Mouse (Mus musculus) limb, embryonic 11.5 days (tissue): ENCODE measurements around the gene Osbpl11. TPM values are rescaled to one million over a fixed set of nuclear protein-coding genes. Genes with fewer than 3 reads are reported as not detected.
"Not testable (repeated sequence)": the region's sequence is repeated elsewhere in the genome, so short reads cannot be mapped to it uniquely, and the experiment has no call there.

Source experiments
- ATAC-seq: fragments of 200-750 bp; cut with Nextera tagmentation; 2 replicates; pipeline ENCODE4 v1.8.0; 2017; ENCODE audit warnings: low read depth; ENCODE audit not compliant: insufficient number of reproducible peaks, low FRiP score, low TSS enrichment
- DNase-seq: peaks from one replicate; pipeline ENCODE4 v3.0.0-alpha.2; 2015; ENCODE audit warnings: low spot score
- H3K27ac ChIP-seq: fragments of 300-500 bp; sonication (generic); replicated peaks from 2 replicates; pipeline ENCODE4 v1.5.1; 2014; ENCODE audit warnings: low read depth, mild to moderate bottlenecking, low read length
- H3K27me3 ChIP-seq: fragments of 300-500 bp; sonication (generic); 2 replicates; pipeline ENCODE4 v1.6.1; 2014; ENCODE audit warnings: mild to moderate bottlenecking, low read length, mixed read lengths; ENCODE audit not compliant: control insufficient read depth, insufficient read depth
- H3K36me3 ChIP-seq: fragments of 300-500 bp; sonication (generic); 2 replicates; pipeline ENCODE4 v1.6.1; 2014; ENCODE audit warnings: mild to moderate bottlenecking, low read length, moderate library complexity, mixed read lengths; ENCODE audit not compliant: control insufficient read depth, insufficient read depth
- H3K4me1 ChIP-seq: fragments of 300-500 bp; sonication (generic); 2 replicates; pipeline ENCODE4 v1.6.1; 2014; ENCODE audit warnings: low read length, mixed read lengths; ENCODE audit not compliant: control insufficient read depth, insufficient read depth
- H3K4me2 ChIP-seq: fragments of 300-500 bp; sonication (generic); 2 replicates; pipeline ENCODE4 v1.6.1; 2014; ENCODE audit warnings: low read depth, mild to moderate bottlenecking, moderate library complexity; ENCODE audit not compliant: severe bottlenecking
- H3K4me3 ChIP-seq: fragments of 300-500 bp; sonication (generic); 2 replicates; pipeline ENCODE4 v1.5.1; 2014; ENCODE audit warnings: low read depth, low read length
- H3K9ac ChIP-seq: fragments of 300-500 bp; sonication (generic); 2 replicates; pipeline ENCODE4 v1.6.1; 2014; ENCODE audit warnings: mild to moderate bottlenecking, low read length
- H3K9me3 ChIP-seq: fragments of 300-500 bp; sonication (generic); 2 replicates; pipeline ENCODE4 v1.6.1; 2016; ENCODE audit warnings: low read length; ENCODE audit not compliant: control insufficient read depth
- WGBS: fragments of 180-500 bp; shearing (Covaris S2); extraction: QIAGEN DNeasy Blood & Tissue Kit; methylation state at CpG from one replicate; pipeline ENCODE4 v1.1.7; 2014; 5-methylcytosine and 5-hydroxymethylcytosine counted together
- polyA plus RNA-seq: library from polyadenylated mRNA; unstranded; fragments of >200 nt; fragmentation: Nextera tagmentation; extraction: Ambion mirVana; gene quantifications from 2 replicates; pipeline ENCODE4 v1.2.1, GENCODE M21; 2014

Osbpl11 gene
- polyA plus RNA-seq, 1 experiment from 2014 or later: 23.3 TPM

GRCm38 (mm10) chr16:33170716-33171587 lies 13.9 kb upstream of the Osbpl11 start:
- Histone ChIP-seq H3K4me2 (no peak overlapping the region), H3K9ac (no peak overlapping the region), H3K27me3 (no peaks in the 10 kb centered on the region), H3K4me1 (0 out of 2 replicates have a peak, but pooled peaks cover 2% of the 10 kb centered on the region), H3K36me3 (no peaks in the 10 kb centered on the region), H3K9me3 (no peaks in the 10 kb centered on the region), H3K27ac (no peak overlapping the region), H3K4me3 (no peak overlapping the region)
- 59% methylated on average over 9 of the region's 9 CpGs for WGBS
- DNase-seq (peak; percentile 37), ATAC-seq (no peak)

- no peaks in the 10 kb centered on the region for H3K36me3 ChIP-seq
- H3K9me3 ChIP-seq: no peaks in the 10 kb centered on the region
- WGBS: 86% methylated on average over 6 of the region's 6 CpGs
- H3K4me3 ChIP-seq: no peak overlapping the region
- H3K9ac ChIP-seq: no peak overlapping the region
- DNase-seq: no peak
- H3K4me1 ChIP-seq: 0 out of 2 replicates have a peak, but pooled peaks cover 2% of the 10 kb centered on the region
- ATAC-seq: no peak
- no peaks in the 10 kb centered on the region for H3K27me3 ChIP-seq
- H3K27ac ChIP-seq: no peak overlapping the region
- H3K4me2 ChIP-seq: no peak overlapping the region
Measured at GRCm38 (mm10) chr16:33171800-33172199, 13.1 kb upstream of the Osbpl11 start.

- ATAC-seq: no peak
- 59% methylated on average over 5 of the region's 5 CpGs for WGBS
- no peak for DNase-seq
Measured at GRCm38 (mm10) chr16:33173151-33173550, 11.7 kb upstream of the Osbpl11 start.

GRCm38 (mm10) chr16:33174695-33175094 lies 10.2 kb upstream of the Osbpl11 start:
- no peak overlapping the region for H3K9ac ChIP-seq
- H3K4me3 ChIP-seq: no peak overlapping the region
- H3K4me2 ChIP-seq: no peak overlapping the region
- ATAC-seq (no peak), DNase-seq (no peak)
- no peaks in the 10 kb centered on the region for H3K27me3 ChIP-seq
- no peaks in the 10 kb centered on the region for H3K9me3 ChIP-seq
- no peak overlapping the region for H3K27ac ChIP-seq
- H3K36me3 ChIP-seq: no peaks in the 10 kb centered on the region
- 0 out of 2 replicates have a peak, but pooled peaks cover 2% of the 10 kb centered on the region for H3K4me1 ChIP-seq

More at GRCm38 (mm10) chr16:33173151-33173550, 11.7 kb upstream of the Osbpl11 start:
- no peaks in the 10 kb centered on the region for H3K27me3 ChIP-seq
- no peaks in the 10 kb centered on the region for H3K9me3 ChIP-seq
- H3K4me1 ChIP-seq: 0 out of 2 replicates have a peak, but pooled peaks cover 2% of the 10 kb centered on the region
- H3K27ac ChIP-seq: no peak overlapping the region
- H3K36me3 ChIP-seq: no peaks in the 10 kb centered on the region
- H3K4me2 ChIP-seq: no peak overlapping the region
- H3K4me3 ChIP-seq: no peak overlapping the region
- no peak overlapping the region for H3K9ac ChIP-seq

- not testable (repeated sequence) for H3K4me1 ChIP-seq, H3K9ac ChIP-seq, H3K36me3 ChIP-seq, H3K27ac ChIP-seq, H3K9me3 ChIP-seq, DNase-seq, H3K4me3 ChIP-seq, H3K27me3 ChIP-seq, ATAC-seq, H3K4me2 ChIP-seq
- WGBS: 86% methylated on average over 5 of the region's 5 CpGs
Measured at GRCm38 (mm10) chr16:33176831-33177230, 8.0 kb upstream of the Osbpl11 start.

- Histone ChIP-seq H3K9me3 (no peaks in the 10 kb centered on the region), H3K4me3 (no peak overlapping the region), H3K4me2 (no peak overlapping the region), H3K36me3 (no peaks in the 10 kb centered on the region), H3K4me1 (no peaks in the 10 kb centered on the region), H3K9ac (no peak overlapping the region), H3K27ac (no peak overlapping the region), H3K27me3 (no peaks in the 10 kb centered on the region)
- WGBS: 87% methylated on average over 4 of the region's 4 CpGs
- no peak for DNase-seq
- no peak for ATAC-seq
Measured at GRCm38 (mm10) chr16:33177722-33178121, 7.1 kb upstream of the Osbpl11 start.

- H3K27me3 ChIP-seq: no peaks in the 10 kb centered on the region
- H3K4me3 ChIP-seq: no peak overlapping the region
- no peak overlapping the region for H3K4me2 ChIP-seq
- H3K9me3 ChIP-seq: no peaks in the 10 kb centered on the region
- H3K4me1 ChIP-seq: no peaks in the 10 kb centered on the region
- no peak overlapping the region for H3K27ac ChIP-seq
- 78% methylated on average over 17 of the region's 17 CpGs for WGBS
- ATAC-seq (no peak), DNase-seq (no peak)
- no peaks in the 10 kb centered on the region for H3K36me3 ChIP-seq
- H3K9ac ChIP-seq: no peak overlapping the region
Measured at GRCm38 (mm10) chr16:33178278-33179074, 6.4 kb upstream of the Osbpl11 start.

GRCm38 (mm10) chr16:33179222-33179621 lies 5.6 kb upstream of the Osbpl11 start:
- not testable (repeated sequence) for ATAC-seq, H3K36me3 ChIP-seq, H3K9ac ChIP-seq, H3K27me3 ChIP-seq, H3K27ac ChIP-seq, H3K4me3 ChIP-seq, H3K4me2 ChIP-seq, H3K4me1 ChIP-seq, H3K9me3 ChIP-seq, DNase-seq
- 93% methylated on average over 8 of the region's 10 CpGs for WGBS
